Mouse (Mus musculus) myocyte (in vitro differentiated cells): ENCODE data around the gene Tbc1d25.

Source experiments
- CEBPB ChIP-seq: IDR thresholded peaks from 2 replicates; pipeline ENCODE4 v1.6.1; 2011; ENCODE audit warnings: mild to moderate bottlenecking, moderate library complexity; ENCODE audit not compliant: poor library complexity, insufficient read depth, severe bottlenecking
- E2F4 ChIP-seq: IDR thresholded peaks from one replicate; pipeline ENCODE4 v1.6.1; 2011; ENCODE audit warnings: mild to moderate bottlenecking, control low read depth, moderate library complexity; ENCODE audit not compliant: insufficient read depth
- MAX ChIP-seq: IDR thresholded peaks from one replicate; pipeline ENCODE4 v1.6.1; 2011; ENCODE audit warnings: low read depth, mild to moderate bottlenecking, control low read depth
- POLR2A ChIP-seq: IDR thresholded peaks from one replicate; pipeline ENCODE4 v1.6.1; 2011; ENCODE audit warnings: low read depth, mild to moderate bottlenecking, control low read depth, moderate library complexity; ENCODE audit not compliant: insufficient read length
- POLR2AphosphoS2 ChIP-seq: IDR thresholded peaks from one replicate; pipeline ENCODE4 v1.6.1; 2011; ENCODE audit warnings: low read depth, control low read depth; ENCODE audit not compliant: insufficient read length
- SRF ChIP-seq: IDR thresholded peaks from one replicate; pipeline ENCODE4 v1.6.1; 2011; ENCODE audit warnings: low read depth; ENCODE audit not compliant: control insufficient read depth, insufficient read length
- TCF12 ChIP-seq: IDR thresholded peaks from one replicate; pipeline ENCODE4 v1.6.1; 2011; ENCODE audit warnings: mild to moderate bottlenecking, control low read depth; ENCODE audit not compliant: poor library complexity, insufficient read depth, severe bottlenecking
- USF1 ChIP-seq: IDR thresholded peaks from one replicate; pipeline ENCODE4 v1.6.1; 2011; ENCODE audit warnings: low read depth, mild to moderate bottlenecking, control low read depth, moderate library complexity

GRCm38 (mm10) chrX:8117264-8117663, 58.7 kb downstream of the Tbc1d25 start:
- TF ChIP-seq POLR2A = no peak
- TF ChIP-seq SRF = no peak
- TF ChIP-seq MAX = no peak
- TF ChIP-seq USF1 = no peak
- TF ChIP-seq POLR2AphosphoS2 = no peak
- TF ChIP-seq TCF12 = no peak
- no peak for TF ChIP-seq CEBPB
- no peak for TF ChIP-seq E2F4
